Mouse (Mus musculus) lung, adult 2 months (tissue): Measurements from ENCODE around the gene Sbno1. TPM values are rescaled to one million over a fixed set of nuclear protein-coding genes. Genes with fewer than 3 reads are reported as not detected.

Experiments used
- DNase-seq: peaks from one replicate; pipeline ENCODE4 v3.0.0; 2022
- H3K4me1 ChIP-seq: fragments of 200-500 bp; 2 replicates; pipeline ENCODE4 v1.6.1; 2011; ENCODE audit warnings: low read length; ENCODE audit not compliant: control insufficient read depth, insufficient read depth
- H3K4me3 ChIP-seq: fragments of 200-500 bp; replicated peaks from 2 replicates; pipeline ENCODE3; 2011; ENCODE audit warnings: low read depth, mild to moderate bottlenecking, control low read depth, low read length; ENCODE audit errors: extremely low read depth
- CTCF ChIP-seq: fragments of 200-500 bp; IDR thresholded peaks from 2 replicates; pipeline ENCODE4 v1.5.1; 2011; ENCODE audit warnings: mild to moderate bottlenecking, low read length, control low read depth; ENCODE audit not compliant: insufficient read depth
- POLR2A ChIP-seq: fragments of 200-500 bp; IDR thresholded peaks from 2 replicates; pipeline ENCODE4 v1.6.1; 2011; ENCODE audit warnings: low read depth, mild to moderate bottlenecking, control low read depth, low read length, borderline replicate concordance; ENCODE audit errors: extremely low read depth
- WGBS: fragments of 180-500 bp; shearing (Covaris S2); methylation state at CpG from one replicate; pipeline ENCODE4 v1.1.7; 2018; 5-methylcytosine and 5-hydroxymethylcytosine counted together
- polyA plus RNA-seq: library from polyadenylated mRNA; depleted of rRNA; stranded (reverse); fragments of >200 nt; gene quantifications from 2 replicates; pipeline ENCODE4 v1.2.3, GENCODE M21; 2012

Sbno1 gene
- polyA plus RNA-seq, 1 experiment = 19.2 TPM

DNA sequence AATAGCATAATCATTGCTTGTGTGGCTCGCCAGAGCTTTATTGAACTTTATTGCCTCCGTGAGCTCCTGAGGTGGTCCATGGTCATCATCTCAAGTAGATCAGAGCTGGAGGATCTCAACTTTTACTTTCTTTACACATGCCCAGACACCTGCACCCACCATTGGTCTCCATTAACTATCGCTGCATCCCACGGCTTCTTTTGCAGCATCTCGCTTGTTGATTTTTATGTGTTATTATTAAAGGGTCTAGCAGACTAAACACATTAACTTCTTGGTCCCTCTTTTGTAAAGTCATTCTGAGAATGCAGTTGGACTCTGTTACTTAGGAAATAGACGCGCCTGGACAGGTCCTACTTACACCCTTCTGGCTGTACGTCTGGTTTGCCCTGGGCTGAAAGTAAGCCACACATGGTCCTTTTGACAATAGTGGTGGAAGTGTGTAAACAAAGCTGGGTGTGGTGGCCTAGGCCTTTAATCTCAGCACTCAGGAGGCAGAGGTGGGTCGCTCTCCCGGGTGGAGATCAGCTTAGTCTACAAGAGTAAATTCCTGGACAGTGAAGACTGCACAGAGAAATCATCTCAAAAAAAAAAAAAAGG is 772 bp upstream of the Sbno1 start:
- Histone ChIP-seq H3K4me3 (no peak overlapping the region), H3K4me1 (peaks cover 4% of the 10 kb centered on the region; the same call in 1 of the 2 replicates)
- DNase-seq = no peak
- TF ChIP-seq POLR2A = no peak
- TF ChIP-seq CTCF = no peak
- 72% methylated on average over 10 of the region's 10 CpGs for WGBS

DNA sequence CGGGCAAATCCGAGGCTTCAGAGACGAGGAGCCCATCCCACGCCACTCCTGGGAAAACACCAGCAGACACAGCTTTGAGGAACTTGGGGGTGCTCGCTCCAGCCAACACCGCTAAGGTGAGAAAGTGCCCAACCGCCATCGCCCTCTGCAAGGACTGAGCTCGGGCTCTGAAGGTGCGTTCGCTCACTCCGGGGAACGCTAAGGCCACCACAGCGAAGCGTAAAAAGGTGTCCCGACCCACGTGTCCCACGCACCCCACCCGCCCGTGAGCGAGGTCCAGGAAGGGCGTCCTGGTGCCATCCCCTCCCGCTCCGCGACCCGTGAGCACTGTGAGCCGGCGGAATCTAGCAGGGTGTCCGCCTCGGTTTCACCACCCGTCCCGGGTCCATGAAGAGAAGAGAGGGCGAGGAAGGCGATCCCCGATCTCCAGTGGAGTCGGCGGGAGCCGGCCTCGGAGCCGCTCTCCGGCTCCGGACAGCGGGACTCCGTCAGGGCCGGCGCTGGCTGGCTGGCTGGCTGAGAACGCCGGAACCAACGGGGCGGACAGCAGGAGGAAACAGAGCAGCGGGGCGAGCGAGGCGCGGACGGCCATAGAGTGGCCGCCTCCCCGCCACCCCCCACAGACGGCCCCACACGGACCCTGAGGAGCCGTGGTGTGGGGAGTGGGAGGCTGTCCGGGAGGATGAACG is 934 bp downstream of the Sbno1 start:
- peak overlapping the region; percentile 98 for H3K4me3 ChIP-seq
- TF ChIP-seq POLR2A (no peak), CTCF (no peak)
- WGBS = under 1% methylated on average over 63 of the region's 63 CpGs
- H3K4me1 ChIP-seq = peaks cover 4% of the 10 kb centered on the region; the same call in 1 of the 2 replicates
- DNase-seq = no peak

DNA sequence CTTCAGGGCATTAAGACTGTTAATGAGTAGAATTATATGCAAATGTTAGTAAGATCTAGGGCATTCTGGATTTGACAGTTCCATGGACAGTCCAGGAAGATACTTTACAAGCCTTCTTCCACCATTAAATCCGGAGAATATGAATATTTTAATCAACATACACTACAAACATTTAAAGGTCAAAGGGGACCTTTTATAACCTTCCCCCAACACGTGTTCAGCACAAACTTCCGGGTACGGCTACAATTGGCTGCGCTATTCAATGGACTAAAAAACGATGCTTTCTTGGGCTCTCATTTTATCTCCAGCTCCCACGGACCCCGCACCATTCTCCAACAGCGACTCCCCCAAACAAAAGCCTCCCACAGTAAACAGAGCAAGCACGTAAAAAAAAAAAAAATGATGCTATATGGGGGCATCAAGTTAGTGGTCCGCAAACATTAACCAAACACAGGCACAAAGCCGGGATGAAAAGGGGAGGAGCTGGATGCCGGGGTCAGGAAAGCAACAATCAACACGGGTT is 1.5 kb downstream of the Sbno1 start:
- no peak for DNase-seq
- no peak for TF ChIP-seq POLR2A
- TF ChIP-seq CTCF = no peak
- Histone ChIP-seq H3K4me1 (peaks cover 4% of the 10 kb centered on the region; the same call in 1 of the 2 replicates), H3K4me3 (peak overlapping the region; percentile 98)
- WGBS = under 1% methylated on average over 14 of the region's 14 CpGs

DNA sequence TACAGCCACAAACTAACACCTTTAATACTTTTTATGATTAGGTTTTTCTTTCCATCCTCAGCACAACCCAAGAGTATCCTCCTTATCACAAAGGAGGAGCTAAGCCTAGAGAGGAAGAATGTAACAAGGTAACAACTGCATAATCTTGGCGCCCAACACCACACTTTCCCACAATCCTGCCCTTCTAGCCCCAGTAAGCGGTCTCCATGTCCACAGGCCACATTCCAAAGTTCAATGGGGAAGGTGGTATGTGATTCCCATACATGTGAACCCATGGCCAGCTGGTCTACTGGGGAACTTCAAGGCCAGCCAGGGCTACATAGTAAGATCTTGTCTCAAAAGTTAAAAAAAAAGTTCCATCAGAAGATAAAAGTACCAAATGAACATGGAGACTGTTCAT is 4.0 kb downstream of the Sbno1 start:
- Histone ChIP-seq H3K4me3 (no peak overlapping the region), H3K4me1 (peaks cover 4% of the 10 kb centered on the region; the same call in 1 of the 2 replicates)
- DNase-seq = no peak
- 83% methylated on average over 2 of the region's 2 CpGs for WGBS
- TF ChIP-seq CTCF (no peak), POLR2A (no peak)

DNA sequence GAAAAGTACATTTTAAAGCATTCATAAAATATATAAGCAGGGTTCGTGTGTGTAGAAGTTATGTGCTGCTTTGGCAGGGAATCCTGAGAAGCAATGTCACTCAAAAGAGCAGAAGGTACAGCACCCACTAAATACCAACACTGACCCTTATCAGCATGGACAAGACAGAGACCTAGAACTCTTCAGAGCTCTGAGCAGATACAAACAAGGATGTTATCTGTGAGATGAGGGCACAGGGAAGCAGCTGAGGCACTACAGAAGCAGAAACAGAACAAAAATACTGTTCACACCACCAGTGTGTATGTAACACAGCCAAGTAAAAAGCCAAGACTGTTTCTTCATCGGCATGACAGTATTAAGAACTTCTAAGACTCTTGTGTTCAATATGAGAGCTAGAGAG is 6.9 kb downstream of the Sbno1 start:
- DNase-seq = no peak
- Histone ChIP-seq H3K4me3 (no peak overlapping the region), H3K4me1 (no peaks in the 10 kb centered on the region; the same call in 1 of the 2 replicates)
- TF ChIP-seq CTCF (no peak), POLR2A (no peak)
- 69% methylated on average over 2 of the region's 2 CpGs for WGBS

DNA sequence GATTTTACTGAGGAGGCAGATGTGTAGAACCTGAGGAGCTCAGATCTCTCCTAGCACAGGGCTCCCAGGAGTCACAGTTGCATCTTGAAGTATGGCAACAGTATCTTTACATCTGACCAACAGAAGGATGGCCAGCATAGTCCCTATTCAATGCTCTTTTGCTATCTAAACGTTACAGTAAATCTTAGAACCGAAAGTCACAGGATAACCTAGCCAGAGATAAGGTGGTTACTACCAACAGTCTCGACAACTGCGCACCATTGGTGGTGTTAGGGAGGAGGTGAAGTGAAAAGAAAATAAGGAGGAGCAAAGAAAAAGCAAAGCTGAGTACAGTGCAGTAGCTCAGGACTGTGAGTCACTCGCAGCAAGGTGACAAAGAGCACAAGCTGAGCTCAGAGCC is 13.6 kb downstream of the Sbno1 start:
- no peak for DNase-seq
- Histone ChIP-seq H3K4me3 (no peak overlapping the region), H3K4me1 (no peaks in the 10 kb centered on the region)
- TF ChIP-seq POLR2A (no peak), CTCF (no peak)
- 85% methylated on average over 5 of the region's 5 CpGs for WGBS

DNA sequence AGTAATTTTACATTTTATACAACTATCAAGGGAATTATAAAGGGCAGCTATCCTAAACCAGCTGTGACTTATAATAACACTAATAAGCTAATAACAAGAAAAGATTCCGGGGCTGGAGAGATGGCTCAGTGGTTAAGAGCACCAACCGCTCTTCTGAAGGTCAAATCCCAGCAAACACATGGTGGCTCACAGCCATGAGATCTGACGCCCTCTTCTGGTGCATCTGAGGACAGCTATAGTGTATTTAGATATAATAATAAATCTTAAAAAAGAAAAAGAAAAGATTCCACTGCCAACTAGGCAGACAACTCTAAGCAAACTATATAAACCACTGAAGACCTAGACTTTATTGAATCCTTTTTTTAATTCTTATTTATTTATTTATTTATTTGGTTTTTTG is 15.0 kb downstream of the Sbno1 start:
- WGBS = 76% methylated on average over 3 of the region's 3 CpGs
- Histone ChIP-seq H3K4me3 (no peak overlapping the region), H3K4me1 (no peaks in the 10 kb centered on the region)
- no peak for DNase-seq
- TF ChIP-seq CTCF (peak; percentile 22; the same call in 1 of the 2 replicates), POLR2A (no peak)

DNA sequence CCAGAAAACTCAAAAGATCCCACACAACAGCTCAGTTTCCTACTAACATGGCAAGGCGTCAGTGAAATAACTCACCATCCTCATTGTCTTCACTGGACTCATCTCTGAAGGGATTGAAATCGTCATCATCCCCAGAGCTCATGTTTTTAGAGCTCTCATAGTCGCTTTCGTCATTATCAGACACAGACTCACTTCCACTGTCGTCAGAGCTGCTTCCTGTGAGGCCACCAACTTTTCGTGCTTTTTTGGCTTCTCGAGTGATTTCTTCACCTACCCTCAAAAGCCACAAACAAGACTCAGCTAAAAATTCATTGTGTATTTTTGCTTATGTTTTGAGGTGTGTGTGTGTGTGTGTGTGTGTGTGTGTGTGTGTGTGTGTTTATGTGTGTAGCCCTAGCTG is 32.1 kb downstream of the Sbno1 start:
- no peak for TF ChIP-seq POLR2A
- TF ChIP-seq CTCF = no peak
- H3K4me3 ChIP-seq = no peak overlapping the region
- no peaks in the 10 kb centered on the region for H3K4me1 ChIP-seq
- WGBS = 73% methylated on average over 7 of the region's 7 CpGs
- DNase-seq = no peak

DNA sequence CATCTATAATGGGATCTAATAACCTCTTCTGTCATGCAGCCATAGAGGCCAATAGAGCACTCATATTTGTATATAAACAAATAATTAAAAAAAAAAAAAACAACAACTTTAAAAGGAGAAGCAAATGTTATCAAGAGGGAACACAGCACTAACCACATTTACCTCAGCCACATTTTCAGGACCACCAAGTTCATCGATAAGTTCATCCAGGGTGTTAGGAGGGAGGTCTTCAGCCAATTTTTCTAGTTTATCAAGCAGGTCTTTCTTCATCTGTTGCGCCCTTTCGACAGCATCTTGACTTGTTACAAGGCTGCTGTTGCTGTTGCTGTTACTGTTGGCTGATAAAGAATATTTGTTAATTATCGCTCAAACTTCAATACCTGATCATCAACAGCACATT is 33.4 kb downstream of the Sbno1 start:
- no peak for DNase-seq
- 98% methylated on average over 4 of the region's 4 CpGs for WGBS
- Histone ChIP-seq H3K4me1 (no peaks in the 10 kb centered on the region), H3K4me3 (no peak overlapping the region)
- no peak for TF ChIP-seq POLR2A
- TF ChIP-seq CTCF = no peak

DNA sequence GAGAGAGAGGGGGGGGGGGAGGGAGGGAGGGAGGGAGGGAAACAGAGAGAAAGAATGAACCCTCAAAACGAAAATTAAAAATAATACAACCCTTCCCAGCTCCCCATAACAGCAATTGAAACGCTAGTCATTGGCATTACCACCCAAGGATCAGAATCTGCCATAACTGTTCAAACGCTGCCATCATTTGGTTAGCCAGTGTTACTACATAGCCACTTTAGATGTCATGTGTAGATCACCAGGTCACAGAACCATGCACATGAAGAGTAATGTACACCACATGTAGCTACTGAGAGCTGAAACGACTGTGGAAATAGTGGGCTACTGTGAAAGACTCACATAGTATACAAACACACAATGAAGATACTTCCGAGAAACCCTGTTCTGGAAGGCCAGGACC is 37.9 kb downstream of the Sbno1 start:
- no peaks in the 10 kb centered on the region for H3K4me1 ChIP-seq
- H3K4me3 ChIP-seq = no peak overlapping the region
- DNase-seq = no peak
- TF ChIP-seq CTCF (peak; percentile 9; the same call in 1 of the 2 replicates), POLR2A (no peak)
- WGBS = 57% methylated on average over 5 of the region's 5 CpGs
